Mouse (Mus musculus) erythroblast, embryonic 14.5 days (primary cell): Measurements from ENCODE around the gene Cyth3. TPM values are rescaled to one million over a fixed set of nuclear protein-coding genes. Genes with fewer than 3 reads are reported as not detected.

Experiments
- H3K27me3 ChIP-seq: 2 replicates; pipeline ENCODE4 v1.6.1; 2012; ENCODE audit warnings: inconsistent platforms; ENCODE audit not compliant: control insufficient read depth
- H3K36me3 ChIP-seq: 2 replicates; pipeline ENCODE4 v1.6.1; 2012; ENCODE audit warnings: mild to moderate bottlenecking, inconsistent platforms; ENCODE audit not compliant: control insufficient read depth
- H3K4me1 ChIP-seq: 2 replicates; pipeline ENCODE4 v1.6.1; 2012; ENCODE audit warnings: inconsistent platforms; ENCODE audit not compliant: control insufficient read depth
- H3K4me3 ChIP-seq: replicated peaks from 2 replicates; pipeline ENCODE3; 2012; ENCODE audit warnings: moderate library complexity, mild to moderate bottlenecking, inconsistent platforms
- H3K9me3 ChIP-seq: 2 replicates; pipeline ENCODE4 v1.6.1; 2012; ENCODE audit warnings: low read length, inconsistent platforms, mixed read lengths; ENCODE audit not compliant: control insufficient read depth
- GATA1 ChIP-seq: IDR thresholded peaks from 2 replicates; pipeline ENCODE4 v1.6.1; 2012; ENCODE audit warnings: low read length, inconsistent platforms, mixed read lengths
- TAL1 ChIP-seq: IDR thresholded peaks from 3 replicates; pipeline ENCODE4 v1.6.1; 2012; ENCODE audit warnings: low read length, inconsistent platforms, mixed read lengths
- polyA plus RNA-seq: library from polyadenylated mRNA; stranded (reverse); fragments of >175 nt; gene quantifications from 2 replicates; pipeline ENCODE4 v1.2.3, GENCODE M21; 2012

Gene Cyth3
- polyA plus RNA-seq, 1 experiment = 3.2 TPM

- H3K4me1 ChIP-seq = peaks cover 96% of the 10 kb centered on the region
- TF ChIP-seq GATA1 (no peak), TAL1 (no peak)
- no peaks in the 10 kb centered on the region for H3K9me3 ChIP-seq
- peaks cover 53% of the 10 kb centered on the region for H3K36me3 ChIP-seq
- H3K27me3 ChIP-seq = no peaks in the 10 kb centered on the region
- no peak overlapping the region for H3K4me3 ChIP-seq
Observed at GRCm38 (mm10) chr5:143638516-143639270, 16.4 kb downstream of the Cyth3 start.

GRCm38 (mm10) chr5:143639329-143639728 lies 17.1 kb downstream of the Cyth3 start:
- H3K27me3 ChIP-seq = no peaks in the 10 kb centered on the region
- H3K36me3 ChIP-seq = peaks cover 57% of the 10 kb centered on the region
- H3K4me1 ChIP-seq = peaks cover 95% of the 10 kb centered on the region
- peak overlapping the region; percentile 4 for H3K4me3 ChIP-seq
- TF ChIP-seq TAL1 = no peak
- TF ChIP-seq GATA1 = no peak
- H3K9me3 ChIP-seq = no peaks in the 10 kb centered on the region

- Histone ChIP-seq H3K9me3 (no peaks in the 10 kb centered on the region), H3K27me3 (no peaks in the 10 kb centered on the region), H3K4me3 (peak overlapping the region; percentile 12), H3K4me1 (peaks cover 95% of the 10 kb centered on the region), H3K36me3 (peaks cover 56% of the 10 kb centered on the region)
- peak; percentile 16; the same call in 1 of the 3 replicates for TF ChIP-seq TAL1
- no peak for TF ChIP-seq GATA1
Observed at GRCm38 (mm10) chr5:143639810-143640209, 17.6 kb downstream of the Cyth3 start.

GRCm38 (mm10) chr5:143641503-143641902 lies 19.3 kb downstream of the Cyth3 start:
- Histone ChIP-seq H3K9me3 (no peaks in the 10 kb centered on the region), H3K4me3 (no peak overlapping the region), H3K4me1 (peaks cover 95% of the 10 kb centered on the region), H3K36me3 (peaks cover 51% of the 10 kb centered on the region), H3K27me3 (no peaks in the 10 kb centered on the region)
- TF ChIP-seq GATA1 = no peak

GRCm38 (mm10) chr5:143642262-143642831 lies 20.1 kb downstream of the Cyth3 start:
- Histone ChIP-seq H3K36me3 (peaks cover 48% of the 10 kb centered on the region), H3K9me3 (no peaks in the 10 kb centered on the region), H3K4me3 (no peak overlapping the region), H3K27me3 (no peaks in the 10 kb centered on the region), H3K4me1 (peaks cover 94% of the 10 kb centered on the region)
- TF ChIP-seq GATA1 (no peak), TAL1 (no peak)

GRCm38 (mm10) chr5:143645976-143646375 lies 23.7 kb downstream of the Cyth3 start:
- H3K9me3 ChIP-seq = peaks cover 12% of the 10 kb centered on the region
- peaks cover 68% of the 10 kb centered on the region for H3K36me3 ChIP-seq
- peaks cover 90% of the 10 kb centered on the region for H3K4me1 ChIP-seq
- no peaks in the 10 kb centered on the region for H3K27me3 ChIP-seq
- H3K4me3 ChIP-seq = no peak overlapping the region
- TF ChIP-seq TAL1 (no peak), GATA1 (no peak)

- H3K9me3 ChIP-seq = peaks cover 12% of the 10 kb centered on the region
- H3K4me1 ChIP-seq = peaks cover 90% of the 10 kb centered on the region
- peak overlapping the region; percentile 23 for H3K4me3 ChIP-seq
- H3K36me3 ChIP-seq = peaks cover 72% of the 10 kb centered on the region
- TF ChIP-seq TAL1 = no peak
- TF ChIP-seq GATA1 = no peak
- H3K27me3 ChIP-seq = no peaks in the 10 kb centered on the region
Observed at GRCm38 (mm10) chr5:143647412-143647811, 25.2 kb downstream of the Cyth3 start.

- H3K4me3 ChIP-seq = no peak overlapping the region
- H3K36me3 ChIP-seq = peaks cover 72% of the 10 kb centered on the region
- peaks cover 12% of the 10 kb centered on the region for H3K9me3 ChIP-seq
- H3K4me1 ChIP-seq = peaks cover 93% of the 10 kb centered on the region
- no peaks in the 10 kb centered on the region for H3K27me3 ChIP-seq
- TF ChIP-seq TAL1 (no peak), GATA1 (no peak)
Observed at GRCm38 (mm10) chr5:143648058-143648457, 25.8 kb downstream of the Cyth3 start.

- Histone ChIP-seq H3K4me1 (peaks cover 95% of the 10 kb centered on the region), H3K4me3 (no peak overlapping the region), H3K36me3 (peaks cover 65% of the 10 kb centered on the region), H3K27me3 (no peaks in the 10 kb centered on the region), H3K9me3 (peaks cover 12% of the 10 kb centered on the region)
- TF ChIP-seq GATA1 (no peak), TAL1 (no peak)
Observed at GRCm38 (mm10) chr5:143649168-143649567, 26.9 kb downstream of the Cyth3 start.
